Mouse (Mus musculus) gastrocnemius, postnatal 14 days (tissue): ENCODE data around the gene Ttc39a. TPM values are rescaled to one million over a fixed set of nuclear protein-coding genes. Genes with fewer than 3 reads are reported as not detected.

ENCODE experiments used
- DNase-seq: peaks from one replicate; pipeline ENCODE4 v3.0.0; 2021; ENCODE audit warnings: mixed read lengths
- intact Hi-C: fragments of 180-260 bp; cut with DNase I; formaldehyde crosslinking; loops from one replicate; pipeline ENCODE4 v1.15.1; 2025; ENCODE audit warnings: low total_unique reads
- total RNA-seq, 2 experiments: library from RNA; stranded (reverse); gene quantifications; 2 replicates each; pipeline ENCODE4 v1.2.3; 2021

Ttc39a gene
- total RNA-seq, 2 experiments from 2014 or later = 0.25 to 0.44 TPM

DNA sequence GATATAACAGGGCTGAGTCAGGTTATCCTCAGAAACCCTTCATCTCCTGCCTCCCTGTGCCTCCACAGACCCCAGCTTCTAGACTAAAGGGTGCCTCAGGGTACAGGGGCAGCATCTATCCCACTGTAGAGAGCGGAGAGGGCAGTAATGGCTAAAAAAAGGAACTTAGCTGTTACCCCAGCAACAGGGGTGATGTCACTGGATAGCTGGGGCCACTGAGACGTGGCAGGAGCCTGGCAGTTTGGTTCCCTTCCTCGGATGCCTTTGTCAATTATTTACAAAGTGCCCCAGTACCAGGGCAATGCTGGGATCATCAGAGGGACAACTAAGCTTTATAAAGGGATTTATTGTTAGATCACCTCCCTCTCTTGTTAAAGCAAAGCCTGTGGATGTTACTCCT lies 12.6 kb downstream of the Ttc39a start:
- intact Hi-C loops = no loop called here
- no peak for DNase-seq

DNA sequence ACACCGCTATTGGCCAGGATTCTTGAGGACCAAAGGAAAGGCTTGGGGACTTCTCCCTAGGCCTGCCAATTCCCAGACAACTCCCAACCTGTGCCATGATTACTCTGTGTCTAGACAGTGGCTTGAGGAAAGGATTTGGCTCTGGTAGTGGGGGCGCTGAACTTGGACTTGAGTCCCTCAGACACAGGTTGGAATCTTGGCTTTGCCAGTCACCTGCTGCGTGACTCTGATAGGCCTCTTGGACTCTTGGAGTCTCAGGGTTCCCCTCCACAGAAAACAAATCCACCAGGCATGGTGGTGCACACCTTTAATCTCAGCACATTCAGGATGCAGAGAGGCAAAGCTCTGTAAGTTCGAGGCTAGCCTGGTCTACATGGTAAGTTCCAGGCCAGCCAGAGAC lies 13.1 kb downstream of the Ttc39a start:
- DNase-seq = no peak
- intact Hi-C loops = no loop called here

DNA sequence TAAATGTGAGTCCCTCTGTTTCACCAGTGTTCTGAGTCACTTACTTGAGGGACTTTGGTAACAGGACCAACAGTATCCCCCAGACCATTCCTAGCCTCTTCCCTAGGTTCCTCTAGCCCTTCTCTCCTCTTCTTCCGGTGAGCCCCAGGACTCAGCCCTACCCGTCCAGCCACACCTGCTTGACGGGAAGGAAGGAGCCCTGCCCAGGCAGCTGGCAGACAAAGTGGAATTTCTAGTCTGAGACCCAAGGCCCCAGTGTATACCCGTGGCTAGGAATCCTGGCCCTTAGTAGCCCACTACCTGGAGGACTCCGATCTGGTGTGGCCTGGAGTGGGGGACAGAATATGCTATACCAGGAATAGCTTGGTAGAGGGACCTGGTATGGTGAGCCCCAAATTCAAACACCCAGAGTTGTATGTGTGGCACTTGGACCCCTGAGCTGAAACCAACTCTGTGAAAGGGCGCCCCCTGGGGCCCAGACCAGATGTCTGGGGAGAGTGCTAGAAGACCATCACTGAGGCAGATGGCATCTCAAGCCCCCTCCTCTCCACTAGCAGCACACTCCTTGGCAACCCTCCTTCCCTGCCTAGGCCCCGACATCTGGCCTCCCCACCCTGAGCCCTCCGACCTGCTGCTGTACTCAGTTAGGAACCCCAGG lies 13.8 kb downstream of the Ttc39a start:
- intact Hi-C loops = no loop called here
- no peak for DNase-seq

DNA sequence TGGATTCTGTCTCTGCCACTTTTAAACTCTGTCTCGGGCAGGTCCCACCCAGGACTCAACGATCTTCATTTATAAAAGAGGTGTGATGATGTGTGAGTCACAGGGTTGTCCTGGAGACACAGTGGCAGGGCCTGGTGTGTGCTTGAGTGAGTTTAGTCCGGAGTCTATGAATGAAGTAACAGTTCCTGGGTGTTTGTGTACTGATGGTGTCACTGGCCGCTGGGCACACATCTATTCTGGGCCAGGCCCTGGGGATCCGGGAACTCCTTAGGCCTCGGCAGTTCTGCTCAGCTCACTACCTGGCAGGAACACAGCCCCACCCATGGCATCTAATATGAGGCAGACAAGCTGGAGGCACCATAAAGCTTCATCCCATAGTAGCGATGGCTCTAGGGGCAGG lies 15.2 kb downstream of the Ttc39a start:
- intact Hi-C loops = no loop called here
- DNase-seq = no peak

GRCm38 (mm10) chr4:109422436-109422835 lies 16.0 kb downstream of the Ttc39a start:
- no peak for DNase-seq
- intact Hi-C loops = no loop called here

DNA sequence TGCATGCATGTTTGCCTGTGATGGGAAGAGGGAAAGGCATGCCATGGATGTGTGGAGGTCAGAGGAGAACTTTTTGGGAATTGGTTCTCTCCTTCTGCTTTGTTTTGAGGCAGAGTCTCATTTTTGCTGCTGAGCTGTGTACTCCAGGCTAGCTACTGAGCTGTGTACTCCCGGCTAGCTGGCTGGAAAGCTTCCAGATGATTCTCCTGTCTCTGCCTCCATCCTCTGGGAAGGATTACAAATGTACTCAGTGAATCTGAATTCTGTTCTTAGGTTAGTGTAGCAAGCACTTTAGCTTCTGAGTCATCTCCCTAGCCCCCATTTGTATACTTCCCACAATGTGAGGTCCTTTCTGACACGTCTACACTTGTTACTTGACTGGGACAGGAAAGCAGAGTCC lies 17.0 kb downstream of the Ttc39a start:
- intact Hi-C loops = no loop called here
- DNase-seq = no peak

GRCm38 (mm10) chr4:109427058-109427457 lies 20.6 kb downstream of the Ttc39a start:
- DNase-seq = no peak
- intact Hi-C loops = no loop called here

- intact Hi-C loops = no loop called here
These were observed 23.8 kb downstream of the Ttc39a start for GRCm38 (mm10) chr4:109430250-109430649.

GRCm38 (mm10) chr4:109430854-109431253 lies 24.4 kb downstream of the Ttc39a start:
- peak; percentile 57 for DNase-seq
- intact Hi-C loops = no loop called here

More at GRCm38 (mm10) chr4:109430250-109430649, 23.8 kb downstream of the Ttc39a start:
- no peak for DNase-seq

DNA sequence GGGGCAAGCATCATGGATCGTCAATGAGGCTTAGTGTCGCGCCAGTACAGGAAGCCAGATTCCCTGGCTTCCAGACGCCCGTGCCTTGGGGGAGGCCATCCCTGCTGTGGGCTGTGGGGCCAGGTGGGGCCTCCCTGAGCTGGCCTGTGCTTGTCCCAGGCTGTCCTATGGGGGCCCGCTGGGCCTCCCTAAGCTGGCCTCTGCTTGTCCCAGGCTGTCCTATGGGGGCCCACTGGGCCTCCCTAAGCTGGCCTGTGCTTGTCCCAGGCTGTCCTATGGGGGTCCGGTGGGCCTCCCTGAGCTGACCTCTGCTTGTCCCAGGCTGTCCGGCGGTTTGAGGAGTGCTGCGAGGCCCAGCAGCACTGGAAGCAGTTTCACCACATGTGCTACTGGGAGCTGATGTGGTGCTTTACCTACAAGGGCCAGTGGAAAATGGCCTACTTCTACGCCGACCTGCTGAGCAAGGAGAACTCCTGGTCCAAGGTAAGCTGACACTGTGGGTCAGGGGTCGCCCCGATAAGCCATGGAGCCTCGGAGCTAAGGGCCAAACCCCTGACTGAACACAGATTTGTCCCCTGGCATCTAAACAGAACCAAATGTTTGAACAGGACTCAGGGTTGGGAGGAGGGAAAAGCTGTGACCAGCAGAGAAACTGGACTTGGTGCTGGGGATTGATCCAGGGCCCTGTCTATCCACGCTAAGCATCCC lies 26.4 kb downstream of the Ttc39a start:
- DNase-seq = no peak
- intact Hi-C loops = no loop called here

DNA sequence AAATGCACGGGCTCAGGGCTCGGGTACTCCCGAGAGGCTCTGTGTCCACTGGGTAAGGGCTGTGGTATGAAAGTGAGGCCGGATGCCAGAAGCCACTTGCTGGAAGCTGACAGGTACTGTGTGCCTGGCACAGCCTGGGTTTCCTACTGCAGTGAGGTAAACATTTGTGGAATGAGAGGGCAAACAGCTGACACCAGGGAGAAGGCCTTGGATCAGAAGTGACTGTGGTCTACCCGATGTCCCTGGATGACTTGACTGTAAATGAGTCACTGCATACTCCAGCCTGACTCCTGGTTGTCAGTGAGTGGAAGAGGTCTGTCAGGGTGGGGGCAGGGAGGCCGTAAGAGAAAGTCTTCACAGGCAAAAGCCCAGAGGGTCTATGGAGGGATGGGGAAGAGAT lies 27.2 kb downstream of the Ttc39a start:
- intact Hi-C loops = no loop called here
- DNase-seq = peak; percentile 52

DNA sequence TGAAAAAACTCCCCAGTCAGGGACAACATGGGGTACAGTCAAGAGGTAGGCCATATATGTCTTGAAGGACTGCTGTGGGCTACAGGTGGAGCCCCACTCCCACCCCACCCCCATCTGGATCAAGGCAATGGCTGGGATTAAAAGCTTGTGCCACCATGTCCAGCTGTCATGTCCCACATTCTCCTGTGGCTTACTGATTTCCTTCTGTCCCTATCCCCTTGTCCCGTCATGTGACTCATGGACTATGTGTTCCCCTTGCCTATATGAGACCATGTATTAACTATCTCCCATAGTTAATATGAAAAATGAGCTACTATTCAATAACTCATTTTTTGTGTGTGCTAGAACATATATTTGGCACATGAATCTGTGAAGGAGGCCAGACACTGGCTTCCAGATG lies 27.8 kb downstream of the Ttc39a start:
- no peak for DNase-seq
- intact Hi-C loops = no loop called here

GRCm38 (mm10) chr4:109437913-109438878 lies 31.8 kb downstream of the Ttc39a start:
- intact Hi-C loops = no loop called here
- DNase-seq = peak; percentile 65

GRCm38 (mm10) chr4:109439101-109439500 lies 32.7 kb downstream of the Ttc39a start:
- intact Hi-C loops = no loop called here
- DNase-seq = no peak

- intact Hi-C loops = no loop called here
- no peak for DNase-seq
These were observed 33.4 kb downstream of the Ttc39a start for GRCm38 (mm10) chr4:109439825-109440248.

DNA sequence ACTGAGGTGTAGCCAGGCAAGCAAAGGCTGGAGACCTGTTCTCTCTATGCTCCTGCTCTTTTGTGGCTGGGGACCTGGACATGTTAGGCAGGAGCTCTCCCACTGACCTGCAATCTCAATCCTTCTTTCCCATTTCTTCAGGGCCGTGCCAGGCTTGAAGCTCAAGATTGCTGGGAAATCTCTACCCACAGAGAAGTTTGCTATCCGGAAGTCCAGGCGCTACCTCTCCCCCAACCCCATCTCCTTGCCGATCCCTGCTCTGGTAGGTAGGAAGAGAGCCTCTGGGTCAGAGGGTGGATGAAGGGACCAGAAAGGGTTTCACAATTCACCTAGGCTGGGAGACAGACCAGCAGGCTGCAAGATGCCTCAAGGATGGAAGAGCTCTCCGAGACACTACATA lies 34.0 kb downstream of the Ttc39a start:
- no peak for DNase-seq
- intact Hi-C loops = no loop called here

GRCm38 (mm10) chr4:109441000-109441399 lies 34.6 kb downstream of the Ttc39a start:
- intact Hi-C loops = no loop called here

DNA sequence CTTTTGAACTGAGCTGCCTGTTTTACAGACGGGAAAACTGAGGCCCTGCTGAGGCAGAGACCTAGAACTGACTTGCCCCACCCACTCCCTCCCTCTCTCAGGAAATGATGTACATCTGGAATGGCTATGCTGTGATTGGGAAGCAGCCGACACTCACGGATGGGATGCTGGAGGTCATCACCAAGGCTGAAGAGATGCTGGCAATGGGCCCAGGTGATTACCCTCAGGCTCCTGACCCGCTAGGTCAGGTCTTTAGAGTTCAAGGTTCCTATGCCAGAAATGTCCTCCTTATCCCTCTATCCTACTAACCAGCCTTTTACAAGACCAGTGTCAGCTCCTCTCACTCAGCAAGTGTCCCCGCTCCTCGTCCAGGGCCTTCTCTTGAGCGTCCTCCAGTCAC lies 35.7 kb downstream of the Ttc39a start:
- no peak for DNase-seq
- intact Hi-C loops = no loop called here

More at GRCm38 (mm10) chr4:109441000-109441399, 34.6 kb downstream of the Ttc39a start:
- DNase-seq = no peak

GRCm38 (mm10) chr4:109442649-109443048 lies 36.2 kb downstream of the Ttc39a start:
- DNase-seq = no peak
- intact Hi-C loops = no loop called here

- intact Hi-C loops = no loop called here
- no peak for DNase-seq
These were observed 38.0 kb downstream of the Ttc39a start for GRCm38 (mm10) chr4:109444471-109444870.
